In the genomic region with DNA sequence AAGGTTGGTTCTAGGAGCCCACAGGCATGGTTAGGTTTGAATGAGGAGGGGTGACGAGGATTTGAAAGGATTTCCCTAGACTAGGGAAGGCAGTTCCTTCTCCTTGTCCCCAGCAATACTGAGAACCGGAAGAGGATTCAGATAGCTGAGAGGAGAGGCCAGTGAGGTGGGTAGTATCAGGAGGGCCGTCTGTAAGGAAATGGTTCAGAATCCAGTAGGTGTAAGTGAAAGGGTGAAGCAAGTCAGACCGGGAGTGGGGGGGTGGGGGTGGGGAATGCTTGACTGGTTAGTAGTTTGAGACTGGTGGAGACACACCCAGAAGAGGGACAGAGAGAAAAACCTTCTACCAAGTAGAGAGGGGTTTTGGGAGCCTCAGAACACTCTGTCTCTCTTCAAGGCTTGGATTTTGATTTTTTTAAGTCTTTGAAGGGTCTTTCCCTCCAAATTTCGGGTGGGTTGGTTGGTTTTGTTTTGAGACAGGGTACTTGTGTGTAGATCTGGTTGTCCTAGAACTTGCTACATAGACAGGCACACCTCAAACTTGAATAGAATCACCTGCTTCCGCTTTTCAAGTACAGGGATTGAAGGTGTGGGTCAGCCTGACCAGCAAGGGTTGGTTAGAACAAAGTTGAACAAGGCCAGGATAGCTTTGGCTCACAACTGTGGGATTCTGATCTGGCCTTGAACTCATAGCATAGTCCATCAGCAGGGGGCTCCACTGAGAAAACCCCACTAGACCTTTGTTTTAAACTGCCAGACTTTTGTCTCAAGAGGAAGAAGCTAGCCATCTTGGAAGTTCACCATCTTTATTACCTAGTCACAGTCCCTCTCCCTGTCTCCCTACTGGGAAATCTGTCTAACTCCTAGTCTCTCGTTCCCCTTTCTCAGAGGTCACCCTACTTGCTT, we compare ENCODE assay signal across 12 mouse cellular contexts. TPM values are rescaled to one million over a fixed set of nuclear protein-coding genes. Genes with fewer than 3 reads are reported as not detected.
A peak's percentile ranks its signal among the peaks of the same experiment; 100 is the strongest.
DNase-seq lines count a peak whose midpoint lies in the region; ATAC-seq and TF ChIP-seq lines count a peak whose summit lies in the region.
"Had no signal": no experiment of that assay in that cellular context is flagged by ENCODE, and none has a peak within 500 bp of the region (broad histone marks: within the 10 kb centered on the region; RNA-seq: fewer than 3 reads in every experiment).

No protein-coding gene starts in this region.

- no peaks in the 10 kb centered on the region for H3K9me3 ChIP-seq in intestine, postnatal 0 days (ENCODE audit: control insufficient read depth)
- no peaks in the 10 kb centered on the region for H3K9me3 ChIP-seq in intestine, embryonic 16.5 days (ENCODE audit: control insufficient read depth, low read length)
- no peaks in the 10 kb centered on the region for H3K9me3 ChIP-seq in G1E (replicated peaks)
- H3K9me3 ChIP-seq in liver, embryonic 12.5 days (replicated peaks), result no peaks in the 10 kb centered on the region
- H3K9me3 ChIP-seq: limb, embryonic 15.5 days; neural tube, embryonic 12.5 days; stomach, embryonic 15.5 days had no signal

- peak; percentile 28; the same call in 1 of the 2 replicates for TF ChIP-seq CTCF in intestine, postnatal 0 days (IDR thresholded peaks at IDR 0.05; ENCODE audit: low read depth)
- TF ChIP-seq CTCF in G1E (IDR thresholded peaks at IDR 0.05; ENCODE audit: low read depth, low read length), result peak; percentile 13; the same call in 1 of the 2 replicates
- no peak for TF ChIP-seq CTCF in kidney, adult 2 months (conservative IDR thresholded peaks at IDR 0.05; ENCODE audit: insufficient read depth, insufficient read length, low read depth, low read length)

- TF ChIP-seq POLR2A in kidney, adult 2 months (IDR thresholded peaks at IDR 0.05; ENCODE audit: low read depth, low read length), result no peak

- no peak overlapping the region for H3K27ac ChIP-seq in intestine, postnatal 0 days (ENCODE audit: low read depth, low read length)
- H3K27ac ChIP-seq in intestine, embryonic 16.5 days (ENCODE audit: low read length), result no peak overlapping the region
- H3K27ac ChIP-seq in liver, embryonic 12.5 days, result no peak overlapping the region
- no peak overlapping the region for H3K27ac ChIP-seq in kidney, adult 2 months (ENCODE audit: insufficient read depth, low read depth, low read length)
- H3K27ac ChIP-seq: limb, embryonic 15.5 days; neural tube, embryonic 12.5 days; stomach, embryonic 15.5 days had no signal

- peak; percentile 31 for DNase-seq in G1E (ENCODE audit: low spot score)
- peak; percentile 53 to 61 for DNase-seq in spleen, postnatal 36 days (ENCODE audit: low spot score in 2 of 2)
- DNase-seq in urinary bladder, postnatal 10 days (ENCODE audit: low spot score), result no peak
- DNase-seq in kidney, adult 2 months, result no peak
- DNase-seq in cerebellum, postnatal 25 days, result no peak
- DNase-seq: kidney, postnatal 10 days had no signal

- no peak for ATAC-seq in intestine, postnatal 0 days
- ATAC-seq in intestine, embryonic 16.5 days, result no peak
- no peak for ATAC-seq in G1E (ENCODE audit: extremely low read depth, insufficient number of reproducible peaks, low FRiP score, poor library complexity, severe bottlenecking)
- no peak for ATAC-seq in liver, embryonic 12.5 days

- no peak overlapping the region for H3K4me2 ChIP-seq in intestine, postnatal 0 days (replicated peaks; ENCODE audit: low read depth)
- H3K4me2 ChIP-seq in intestine, embryonic 16.5 days (ENCODE audit: low read depth, low read length), result no peak overlapping the region
- peak overlapping the region; percentile 48 for H3K4me2 ChIP-seq in liver, embryonic 12.5 days
- H3K4me2 ChIP-seq: limb, embryonic 15.5 days; neural tube, embryonic 12.5 days; stomach, embryonic 15.5 days had no signal

- peaks cover 5% of the 10 kb centered on the region; the same call in 1 of the 2 replicates for H3K27me3 ChIP-seq in intestine, postnatal 0 days (replicated peaks; ENCODE audit: control insufficient read depth, insufficient read depth, low read length)
- H3K27me3 ChIP-seq in intestine, embryonic 16.5 days (replicated peaks; ENCODE audit: control insufficient read depth, insufficient read depth, low read length), result 0 out of 2 replicates have a peak, but pooled peaks cover 4% of the 10 kb centered on the region
- H3K27me3 ChIP-seq in G1E (ENCODE audit: insufficient read depth, low read length), result no peaks in the 10 kb centered on the region
- H3K27me3 ChIP-seq in liver, embryonic 12.5 days (replicated peaks), result peaks cover 13% of the 10 kb centered on the region
- H3K27me3 ChIP-seq in kidney, adult 2 months (replicated peaks; ENCODE audit: control insufficient read depth, insufficient read depth, low read length), result no peaks in the 10 kb centered on the region

- WGBS in intestine, postnatal 0 days, result 69% methylated on average over 7 of the region's 7 CpGs
- WGBS in intestine, embryonic 16.5 days, result 74% methylated on average over 7 of the region's 7 CpGs
- 35% methylated on average over 7 of the region's 7 CpGs for WGBS in liver, embryonic 12.5 days (ENCODE audit: insufficient replicate concordance)
- 84% methylated on average over 7 of the region's 7 CpGs for WGBS in kidney, adult 2 months

- no peak overlapping the region for H3K9ac ChIP-seq in intestine, postnatal 0 days (ENCODE audit: low read depth, low read length)
- no peak overlapping the region for H3K9ac ChIP-seq in intestine, embryonic 16.5 days (ENCODE audit: low read depth, low read length)
- no peak overlapping the region for H3K9ac ChIP-seq in liver, embryonic 12.5 days
- H3K9ac ChIP-seq: limb, embryonic 15.5 days; neural tube, embryonic 12.5 days; stomach, embryonic 15.5 days had no signal

- H3K36me3 ChIP-seq in intestine, postnatal 0 days (ENCODE audit: control insufficient read depth, insufficient read depth), result no peaks in the 10 kb centered on the region
- H3K36me3 ChIP-seq in intestine, embryonic 16.5 days (ENCODE audit: control insufficient read depth, insufficient read depth, low read length), result no peaks in the 10 kb centered on the region
- peaks cover 41% of the 10 kb centered on the region for H3K36me3 ChIP-seq in G1E (replicated peaks)
- H3K36me3 ChIP-seq in liver, embryonic 12.5 days, result no peaks in the 10 kb centered on the region
- H3K36me3 ChIP-seq in kidney, adult 2 months (ENCODE audit: control insufficient read depth, insufficient read depth, low read length), result no peaks in the 10 kb centered on the region
- H3K36me3 ChIP-seq: limb, embryonic 15.5 days; neural tube, embryonic 12.5 days; stomach, embryonic 15.5 days had no signal

- no peak overlapping the region for H3K4me3 ChIP-seq in intestine, postnatal 0 days (ENCODE audit: low read depth, low read length)
- H3K4me3 ChIP-seq in intestine, embryonic 16.5 days (ENCODE audit: low read length), result no peak overlapping the region
- peak overlapping the region; percentile 69 for H3K4me3 ChIP-seq in G1E (ENCODE audit: low read depth, low read length)
- H3K4me3 ChIP-seq in liver, embryonic 12.5 days, result no peak overlapping the region
- no peak overlapping the region for H3K4me3 ChIP-seq in kidney, adult 2 months (ENCODE audit: insufficient read depth, low read depth, low read length)
- H3K4me3 ChIP-seq: limb, embryonic 15.5 days; neural tube, embryonic 12.5 days had no signal

- H3K4me1 ChIP-seq in intestine, postnatal 0 days (replicated peaks; ENCODE audit: control insufficient read depth, insufficient read depth, low read length), result peaks cover 7% of the 10 kb centered on the region; the same call in 1 of the 2 replicates
- H3K4me1 ChIP-seq in intestine, embryonic 16.5 days (ENCODE audit: control insufficient read depth, insufficient read depth, low read length), result peaks cover 10% of the 10 kb centered on the region; the same call in 1 of the 2 replicates
- H3K4me1 ChIP-seq in G1E (ENCODE audit: insufficient read depth, low read depth, low read length), result peaks cover 43% of the 10 kb centered on the region
- H3K4me1 ChIP-seq in liver, embryonic 12.5 days, result peaks cover 25% of the 10 kb centered on the region
- no peaks in the 10 kb centered on the region for H3K4me1 ChIP-seq in kidney, adult 2 months (ENCODE audit: control insufficient read depth, insufficient read depth, low read length)
- H3K4me1 ChIP-seq: neural tube, embryonic 12.5 days had no signal

RNA-seq across cellular contexts. Expression of gene Tnfrsf13b, which starts 17.3 kb away (rescaled TPM):
- 1.8 and 2.3 TPM in 2 replicates for polyA plus RNA-seq in intestine, postnatal 0 days (2015; fragmentation: Nextera tagmentation; extraction: Ambion mirVana)
- 1.8 and 2.5 TPM in 2 replicates for polyA plus RNA-seq in intestine, embryonic 16.5 days (2015; fragmentation: Nextera tagmentation; extraction: Ambion mirVana)
- total RNA-seq in G1E (2014; fragmentation: Nextera tagmentation) (46.2 and 49.1 TPM in 2 replicates), G1E (2017) (53.7 and 60.5 TPM in 2 replicates)
- polyA plus RNA-seq in G1E (2012), result 131 and 149 TPM in 2 replicates
- 3.2 and 4.8 TPM in 2 replicates for polyA plus RNA-seq in liver, embryonic 12.5 days (2016; fragmentation: Nextera tagmentation; extraction: Ambion mirVana)
- 1.5 and 7.4 TPM in 2 replicates for polyA plus RNA-seq in kidney, adult 2 months (2012; rRNA removed)

RNA-seq across cellular contexts. Expression of gene Usp22, which starts 31.0 kb away (rescaled TPM):
- 26.3 and 27.0 TPM in 2 replicates for polyA plus RNA-seq in intestine, postnatal 0 days (2015; fragmentation: Nextera tagmentation; extraction: Ambion mirVana)
- 72.5 and 80.2 TPM in 2 replicates for polyA plus RNA-seq in intestine, embryonic 16.5 days (2015; fragmentation: Nextera tagmentation; extraction: Ambion mirVana)
- total RNA-seq in G1E (2014; fragmentation: Nextera tagmentation) (63.4 and 70.7 TPM in 2 replicates), G1E (2017) (34.7 and 52.1 TPM in 2 replicates)
- polyA plus RNA-seq in G1E (2012), result 23.3 and 37.8 TPM in 2 replicates
- 28.5 and 30.8 TPM in 2 replicates for polyA plus RNA-seq in liver, embryonic 12.5 days (2016; fragmentation: Nextera tagmentation; extraction: Ambion mirVana)
- 29.2 and 31.1 TPM in 2 replicates for polyA plus RNA-seq in kidney, adult 2 months (2012; rRNA removed)

Comparison
In these comparisons a context has a peak if more than half of its experiments do, and no peak if none do; other contexts are left out.
1. DNase-seq: peak in G1E (single experiment) and spleen, postnatal 36 days (2 of 2); none in urinary bladder, postnatal 10 days (single experiment), kidney, adult 2 months (single experiment) and cerebellum, postnatal 25 days (0 of 2).
2. RNA of gene Tnfrsf13b, which starts 17.3 kb away (polyA plus RNA-seq): 131 to 149 TPM in G1E; 1.5 to 7.4 TPM in kidney, adult 2 months, 3.2 to 4.8 TPM in liver, embryonic 12.5 days, 1.8 to 2.5 TPM in intestine, embryonic 16.5 days and 1.8 to 2.3 TPM in intestine, postnatal 0 days; every median in the first group is over 10 times any median in the second.